Mouse (Mus musculus) forebrain, embryonic 10.5 days (tissue): ENCODE results near the gene Vps54. TPM values are rescaled to one million over a fixed set of nuclear protein-coding genes. Genes with fewer than 3 reads are reported as not detected.
"Not testable (repeated sequence)": the region's sequence is repeated elsewhere in the genome, so short reads cannot be mapped to it uniquely, and the experiment has no call there.

Experiments used
- DNase-seq: peaks from one replicate; pipeline ENCODE4 v3.0.0-alpha.2; 2017; ENCODE audit warnings: low spot score; ENCODE audit errors: extremely low spot score
- H3K27ac ChIP-seq: fragments of 300-500 bp; sonication (generic); 2 replicates; pipeline ENCODE4 v1.5.1; 2016; ENCODE audit warnings: mild to moderate bottlenecking
- H3K27me3 ChIP-seq: fragments of 300-500 bp; sonication (generic); 2 replicates; pipeline ENCODE4 v1.6.1; 2016; ENCODE audit warnings: mild to moderate bottlenecking; ENCODE audit not compliant: poor library complexity, severe bottlenecking
- H3K36me3 ChIP-seq: fragments of 300-500 bp; sonication (generic); replicated peaks from 2 replicates; pipeline ENCODE4 v1.6.1; 2016; ENCODE audit warnings: mild to moderate bottlenecking, moderate library complexity
- H3K4me1 ChIP-seq: fragments of 300-500 bp; sonication (generic); 2 replicates; pipeline ENCODE4 v1.6.1; 2016
- H3K4me3 ChIP-seq: fragments of 300-500 bp; sonication (generic); 2 replicates; pipeline ENCODE4 v1.5.1; 2016; ENCODE audit warnings: mild to moderate bottlenecking, moderate library complexity
- H3K9me3 ChIP-seq: fragments of 300-500 bp; sonication (generic); 2 replicates; pipeline ENCODE4 v1.6.1; 2016; ENCODE audit warnings: mild to moderate bottlenecking, moderate library complexity
- WGBS: fragments of 180-500 bp; shearing (Covaris S2); methylation state at CpG from one replicate; pipeline ENCODE4 v1.1.7; 2016; 5-methylcytosine and 5-hydroxymethylcytosine counted together
- polyA plus RNA-seq: library from polyadenylated mRNA; unstranded; fragments of >200 nt; fragmentation: Nextera tagmentation; extraction: Ambion mirVana; gene quantifications from 2 replicates; pipeline ENCODE4 v1.2.1, GENCODE M21; 2016

The Vps54 gene
- polyA plus RNA-seq, 1 experiment from 2014 or later = 12.3 TPM

DNA sequence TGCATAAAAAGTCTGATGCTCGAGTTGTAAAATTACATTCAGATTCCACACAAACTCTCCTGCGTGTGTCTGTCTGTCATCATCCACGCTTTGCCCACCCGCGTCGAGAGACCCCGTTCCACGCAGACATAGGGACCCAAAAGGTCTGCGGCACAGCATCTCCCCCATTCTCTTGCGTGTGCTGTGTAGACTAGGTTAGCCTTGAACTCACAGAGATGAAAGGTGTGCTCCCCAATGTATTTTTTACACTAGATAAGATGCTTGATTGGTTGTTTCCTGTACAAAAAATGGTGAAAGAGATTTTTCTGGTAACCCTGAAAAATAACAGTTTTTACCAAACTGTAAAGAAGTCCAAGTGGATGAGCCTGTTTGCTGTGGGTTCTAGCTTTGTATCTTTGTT lies 19.5 kb downstream of the Vps54 start:
- peaks cover 20% of the 10 kb centered on the region for H3K36me3 ChIP-seq
- not testable (repeated sequence) for DNase-seq, H3K4me1 ChIP-seq, H3K9me3 ChIP-seq, H3K27ac ChIP-seq, H3K4me3 ChIP-seq, H3K27me3 ChIP-seq
- WGBS = 96% methylated on average over 10 of the region's 10 CpGs

DNA sequence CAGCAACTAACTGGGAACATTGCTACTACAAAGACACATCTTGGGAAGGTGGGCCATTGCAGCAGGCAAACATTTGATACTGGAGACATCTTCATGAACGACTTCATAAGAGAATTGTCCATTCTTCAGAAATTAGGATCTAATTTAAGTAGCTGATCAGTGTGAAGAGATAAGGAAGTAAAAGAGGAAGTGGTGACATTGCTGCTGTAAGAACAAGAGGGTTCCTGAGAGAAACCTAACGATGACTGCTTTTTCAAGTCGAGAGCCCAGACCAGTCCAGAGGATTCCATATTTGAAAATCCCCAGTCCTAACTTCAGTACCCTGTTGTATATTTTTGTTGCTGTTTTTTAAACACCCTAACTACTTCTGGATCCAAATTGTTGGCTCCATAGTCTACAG lies 26.3 kb downstream of the Vps54 start:
- Histone ChIP-seq H3K27me3 (no peaks in the 10 kb centered on the region), H3K36me3 (peaks cover 66% of the 10 kb centered on the region), H3K27ac (no peak overlapping the region), H3K9me3 (0 out of 2 replicates have a peak, but pooled peaks cover 3% of the 10 kb centered on the region), H3K4me3 (no peak overlapping the region), H3K4me1 (no peaks in the 10 kb centered on the region)
- no peak for DNase-seq
- WGBS = 87% methylated on average over 3 of the region's 3 CpGs

DNA sequence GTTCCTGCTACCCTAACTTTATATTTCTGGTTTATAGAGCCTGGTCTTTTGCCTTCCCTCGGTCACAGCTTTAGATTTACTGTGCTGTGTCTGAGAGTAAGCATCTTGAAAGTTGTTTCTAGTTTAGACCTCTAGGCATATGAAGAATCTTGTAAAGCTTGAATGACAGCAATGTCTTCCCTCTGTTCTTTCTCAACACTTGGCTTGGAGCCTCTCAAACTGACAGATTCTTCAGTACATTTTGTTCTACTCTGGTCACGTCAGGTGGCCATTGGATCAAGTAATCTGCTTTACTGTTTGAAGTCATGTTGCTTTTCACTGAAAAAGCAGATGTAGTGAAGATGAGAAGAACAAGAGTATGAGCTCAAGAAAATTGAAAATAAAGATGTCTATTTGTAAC lies 37.1 kb downstream of the Vps54 start:
- WGBS = 87% methylated on average over 2 of the region's 2 CpGs
- no peaks in the 10 kb centered on the region for H3K9me3 ChIP-seq
- H3K4me3 ChIP-seq = no peak overlapping the region
- H3K36me3 ChIP-seq = peaks cover 42% of the 10 kb centered on the region
- no peaks in the 10 kb centered on the region for H3K27me3 ChIP-seq
- no peaks in the 10 kb centered on the region for H3K4me1 ChIP-seq
- H3K27ac ChIP-seq = no peak overlapping the region
- no peak for DNase-seq

DNA sequence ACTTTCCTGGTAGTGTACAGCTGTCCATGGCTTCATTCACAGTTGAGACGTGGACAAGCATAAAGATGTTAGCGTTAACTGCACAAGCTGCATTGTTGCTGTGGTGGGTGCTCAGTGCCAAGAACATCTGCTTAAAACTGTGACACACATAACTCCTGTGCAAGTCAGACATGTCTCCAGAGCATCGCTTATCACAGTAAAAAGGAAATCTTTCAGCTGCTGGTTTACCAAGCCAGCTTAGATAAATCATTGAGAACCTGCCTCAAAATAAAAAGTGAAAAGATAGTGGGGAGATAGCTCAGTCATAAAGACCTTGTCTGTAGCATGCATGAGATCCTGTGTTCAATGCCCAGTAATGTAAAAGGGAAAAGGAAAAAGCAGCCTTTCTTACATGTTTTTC lies 47.3 kb downstream of the Vps54 start:
- H3K27ac ChIP-seq = no peak overlapping the region
- H3K27me3 ChIP-seq = no peaks in the 10 kb centered on the region
- H3K4me1 ChIP-seq = no peaks in the 10 kb centered on the region
- DNase-seq = no peak
- 91% methylated on average over 3 of the region's 3 CpGs for WGBS
- H3K36me3 ChIP-seq = peaks cover 12% of the 10 kb centered on the region
- H3K9me3 ChIP-seq = no peaks in the 10 kb centered on the region
- H3K4me3 ChIP-seq = no peak overlapping the region

DNA sequence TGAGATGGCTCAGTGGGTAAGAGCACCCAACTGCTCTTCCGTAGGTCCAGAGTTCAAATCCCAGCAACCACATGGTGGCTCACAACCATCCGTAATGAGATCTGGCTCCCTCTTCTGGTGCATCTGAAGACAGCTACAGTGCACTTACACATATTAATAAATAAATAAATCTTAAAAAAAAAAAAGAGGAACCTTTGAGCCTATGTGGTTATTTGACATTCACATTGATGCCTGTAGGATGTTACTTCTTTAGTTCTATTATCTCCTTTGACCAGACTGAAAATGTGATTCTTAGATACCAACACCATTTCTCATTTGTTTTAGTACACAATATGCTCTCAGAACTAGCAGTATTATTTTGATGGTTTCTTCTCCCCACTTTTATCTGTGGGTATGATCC lies 49.1 kb downstream of the Vps54 start:
- 97% methylated on average over 2 of the region's 2 CpGs for WGBS
- H3K9me3 ChIP-seq, H3K4me3 ChIP-seq, H3K27ac ChIP-seq, H3K4me1 ChIP-seq, DNase-seq, H3K27me3 ChIP-seq: not testable (repeated sequence)
- H3K36me3 ChIP-seq = peaks cover 16% of the 10 kb centered on the region

DNA sequence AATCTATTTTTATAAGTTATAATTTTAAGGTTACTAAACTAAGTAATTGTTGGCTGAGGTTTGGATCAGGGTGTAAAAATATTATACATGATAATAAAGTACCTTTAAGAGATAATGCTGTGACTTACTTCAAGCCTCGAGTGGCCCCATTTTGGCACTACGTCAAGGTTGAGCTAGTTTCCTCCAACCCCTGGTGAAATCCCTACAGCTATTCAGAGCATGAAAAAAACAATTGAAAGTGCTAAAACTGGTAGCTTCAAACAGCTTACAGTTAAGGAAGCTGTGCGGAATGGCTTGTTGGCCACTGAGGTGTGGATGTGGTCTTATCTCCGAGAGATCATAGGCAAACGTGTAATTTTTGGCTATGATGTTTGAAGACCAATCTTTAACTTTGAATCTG lies 56.4 kb downstream of the Vps54 start:
- H3K36me3 ChIP-seq = peaks cover 33% of the 10 kb centered on the region
- no peaks in the 10 kb centered on the region for H3K27me3 ChIP-seq
- no peak overlapping the region for H3K4me3 ChIP-seq
- H3K27ac ChIP-seq = no peak overlapping the region
- 94% methylated on average over 5 of the region's 5 CpGs for WGBS
- no peaks in the 10 kb centered on the region for H3K4me1 ChIP-seq
- no peaks in the 10 kb centered on the region for H3K9me3 ChIP-seq
- no peak for DNase-seq

DNA sequence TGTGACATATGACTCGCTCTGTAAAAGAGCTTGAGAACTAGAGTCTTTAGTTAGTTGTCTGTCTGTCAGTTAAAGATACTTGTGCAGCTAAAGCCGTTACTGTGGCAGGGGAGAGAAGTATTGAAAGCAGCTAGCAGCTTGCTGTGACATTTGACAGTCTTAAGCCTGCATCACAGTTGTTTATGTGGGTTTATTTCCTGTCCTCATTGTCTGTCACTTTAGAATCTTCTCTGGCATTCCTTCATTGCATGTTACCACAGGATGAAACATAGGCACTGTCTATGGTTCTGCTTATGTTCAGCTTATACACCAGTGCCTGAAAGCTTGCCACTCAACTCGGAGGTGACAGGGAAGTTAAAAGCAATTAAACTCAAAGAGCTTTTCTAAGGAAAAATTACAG lies 64.5 kb downstream of the Vps54 start:
- Histone ChIP-seq H3K4me1 (no peaks in the 10 kb centered on the region), H3K36me3 (peaks cover 54% of the 10 kb centered on the region), H3K4me3 (no peak overlapping the region), H3K9me3 (no peaks in the 10 kb centered on the region), H3K27ac (no peak overlapping the region), H3K27me3 (no peaks in the 10 kb centered on the region)
- WGBS = 87% methylated on average over 3 of the region's 3 CpGs
- no peak for DNase-seq

DNA sequence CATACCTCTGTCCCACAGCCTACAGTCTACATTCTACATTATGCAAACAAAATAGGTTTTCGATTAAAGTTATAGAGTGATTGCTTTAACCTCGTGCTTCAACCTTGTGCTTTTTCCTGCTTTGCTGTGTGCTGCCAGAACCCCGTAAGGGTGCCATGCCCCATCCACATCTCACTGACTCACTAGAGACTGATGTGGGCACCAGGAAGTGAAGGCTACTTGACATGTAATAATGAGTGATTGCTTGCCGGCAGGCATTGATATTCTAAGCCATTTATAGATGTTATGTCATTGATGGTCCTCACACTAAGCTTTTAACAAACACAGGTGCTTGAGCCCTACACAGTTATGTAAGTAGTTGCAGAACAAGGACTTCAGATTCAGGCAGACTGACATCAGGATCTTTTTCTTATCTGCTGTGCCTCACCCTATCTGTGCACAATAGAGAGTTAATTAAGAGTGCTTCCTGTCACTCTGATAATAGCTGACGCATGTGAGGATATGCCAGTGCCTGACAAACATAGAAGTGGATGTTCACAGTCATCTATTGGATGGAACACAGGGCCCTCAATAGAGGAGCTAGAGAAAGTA lies 68.1 kb downstream of the Vps54 start:
- no peak for DNase-seq
- no peaks in the 10 kb centered on the region for H3K27me3 ChIP-seq
- H3K4me3 ChIP-seq = no peak overlapping the region
- H3K27ac ChIP-seq = no peak overlapping the region
- H3K9me3 ChIP-seq = no peaks in the 10 kb centered on the region
- H3K36me3 ChIP-seq = peaks cover 40% of the 10 kb centered on the region
- H3K4me1 ChIP-seq = peaks cover 7% of the 10 kb centered on the region
- WGBS = 92% methylated on average over 5 of the region's 5 CpGs

DNA sequence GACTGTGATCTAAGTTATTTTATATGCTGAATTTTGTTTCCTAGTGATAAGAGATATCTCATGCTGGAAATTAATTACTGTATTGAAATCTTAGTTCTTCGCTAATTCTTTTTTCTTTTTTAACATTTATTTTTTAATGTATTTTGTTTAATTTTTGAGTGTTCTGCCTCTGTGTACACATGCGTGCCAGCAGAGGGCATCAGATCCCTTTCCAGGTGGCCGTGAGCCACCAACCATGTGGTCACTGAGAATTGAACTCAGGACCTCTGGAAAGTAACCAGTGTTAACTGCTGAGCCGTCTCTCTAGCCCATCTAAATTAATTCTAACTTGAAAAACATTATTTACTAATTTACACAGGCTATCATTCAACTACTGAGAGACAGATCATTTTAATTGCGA lies 69.0 kb downstream of the Vps54 start:
- Histone ChIP-seq H3K27ac (no peak overlapping the region), H3K9me3 (no peaks in the 10 kb centered on the region), H3K36me3 (peaks cover 44% of the 10 kb centered on the region), H3K4me1 (peaks cover 7% of the 10 kb centered on the region), H3K27me3 (no peaks in the 10 kb centered on the region), H3K4me3 (no peak overlapping the region)
- no peak for DNase-seq
- 87% methylated on average over 5 of the region's 5 CpGs for WGBS

DNA sequence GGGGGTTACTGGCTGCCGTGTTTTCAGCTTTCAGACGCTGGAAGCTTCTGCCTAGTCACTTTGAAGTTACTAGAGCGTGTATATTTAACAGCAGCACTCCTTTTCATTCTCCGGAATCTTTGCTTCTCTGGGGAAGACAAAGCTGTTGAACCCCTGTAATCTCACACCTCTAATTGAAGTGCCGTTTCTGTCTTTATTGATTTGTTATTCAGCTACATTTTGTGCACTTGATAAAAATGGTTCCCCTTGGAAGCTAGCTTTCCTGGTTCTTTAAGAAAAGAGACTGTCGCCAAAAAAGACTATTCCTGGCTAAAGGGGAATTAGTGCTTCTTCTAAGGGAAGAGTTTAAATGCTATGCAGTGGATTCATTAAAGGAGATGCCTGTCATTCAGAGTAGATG lies 70.4 kb downstream of the Vps54 start:
- Histone ChIP-seq H3K36me3 (peaks cover 53% of the 10 kb centered on the region), H3K4me3 (no peak overlapping the region), H3K4me1 (peaks cover 7% of the 10 kb centered on the region), H3K27ac (no peak overlapping the region), H3K9me3 (no peaks in the 10 kb centered on the region), H3K27me3 (no peaks in the 10 kb centered on the region)
- WGBS = 40% methylated on average over 6 of the region's 6 CpGs
- DNase-seq = no peak

DNA sequence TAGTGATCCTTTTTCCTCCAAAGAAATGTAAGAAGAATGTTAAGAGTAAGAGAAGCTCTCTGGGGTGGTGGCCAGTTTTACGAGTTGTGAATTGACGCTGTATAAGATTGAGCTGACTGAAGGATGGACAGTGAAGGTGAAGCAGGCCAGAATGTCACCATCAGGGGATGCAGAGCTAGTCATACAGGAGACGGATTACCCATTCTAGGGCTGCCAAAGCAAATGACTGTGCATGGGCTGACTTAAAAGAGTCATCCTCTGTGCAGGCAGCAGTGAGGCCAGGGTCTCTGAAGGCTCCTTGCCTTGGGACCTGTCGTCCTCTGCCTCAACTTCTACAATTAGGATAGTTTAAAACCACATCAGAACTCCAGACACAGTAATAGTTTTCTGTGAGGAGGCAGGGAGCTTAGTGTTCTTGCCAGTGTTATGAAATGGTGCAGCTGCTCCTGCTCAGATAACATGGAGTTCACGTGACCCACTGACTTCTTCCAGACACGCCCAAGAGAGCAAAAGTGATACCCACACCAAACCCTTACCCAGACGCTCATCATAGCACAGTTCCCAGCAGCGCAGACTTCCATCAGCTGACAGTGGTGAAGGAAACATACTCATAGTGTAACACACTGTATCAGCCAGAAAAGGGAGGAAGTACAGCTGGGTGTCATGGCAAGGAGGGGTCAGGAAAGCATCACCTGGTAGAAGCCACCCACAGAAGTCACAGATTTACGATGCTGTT lies 75.0 kb downstream of the Vps54 start:
- peaks cover 7% of the 10 kb centered on the region for H3K4me1 ChIP-seq
- DNase-seq = no peak
- no peaks in the 10 kb centered on the region for H3K9me3 ChIP-seq
- H3K36me3 ChIP-seq = peaks cover 52% of the 10 kb centered on the region
- no peak overlapping the region for H3K27ac ChIP-seq
- no peak overlapping the region for H3K4me3 ChIP-seq
- no peaks in the 10 kb centered on the region for H3K27me3 ChIP-seq
- WGBS = 91% methylated on average over 9 of the region's 9 CpGs

DNA sequence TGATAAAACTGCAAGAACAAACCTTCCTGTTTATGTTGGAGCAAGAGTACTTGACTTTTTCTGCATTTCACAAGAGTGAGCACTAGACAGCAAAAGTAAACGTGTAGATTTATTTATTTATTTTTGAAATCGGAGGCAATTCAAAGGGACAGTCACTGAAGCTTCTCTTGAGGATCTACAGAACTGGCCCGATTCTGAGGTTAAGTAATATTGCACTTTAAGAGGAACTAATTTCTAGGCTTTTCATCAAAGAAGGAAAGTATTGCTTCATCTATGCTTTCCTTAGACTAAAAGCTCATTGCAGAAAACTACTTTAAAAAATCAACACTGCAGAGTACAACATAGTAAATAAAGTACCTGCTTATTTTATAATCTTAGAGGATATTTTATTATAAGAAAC lies 82.5 kb downstream of the Vps54 start:
- Histone ChIP-seq H3K27ac (no peak overlapping the region), H3K9me3 (no peaks in the 10 kb centered on the region), H3K4me1 (no peaks in the 10 kb centered on the region), H3K36me3 (peaks cover 61% of the 10 kb centered on the region), H3K27me3 (no peaks in the 10 kb centered on the region), H3K4me3 (no peak overlapping the region)
- 86% methylated on average over 3 of the region's 3 CpGs for WGBS
- DNase-seq = no peak

DNA sequence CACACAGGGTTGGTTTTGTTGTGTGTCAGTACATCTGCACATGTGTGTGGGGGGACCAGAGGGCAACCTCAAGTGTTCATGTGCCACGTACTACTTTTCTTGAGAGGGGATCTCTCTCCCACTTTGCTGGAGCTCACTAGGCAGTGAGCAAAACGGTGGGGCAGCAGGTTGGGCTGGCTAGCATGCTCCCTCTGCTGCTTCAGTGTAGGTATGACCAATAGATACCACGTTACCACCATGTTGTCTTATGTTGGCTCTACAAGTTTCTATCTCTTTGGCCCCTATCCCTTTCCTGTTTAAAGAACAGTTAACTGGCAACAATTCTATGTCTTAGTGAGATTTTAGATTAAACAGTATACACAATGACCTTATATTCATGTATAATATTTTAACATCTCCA lies 83.3 kb downstream of the Vps54 start:
- no peak for DNase-seq
- peaks cover 66% of the 10 kb centered on the region for H3K36me3 ChIP-seq
- no peak overlapping the region for H3K27ac ChIP-seq
- no peak overlapping the region for H3K4me3 ChIP-seq
- WGBS = 86% methylated on average over 3 of the region's 3 CpGs
- H3K27me3 ChIP-seq = no peaks in the 10 kb centered on the region
- H3K4me1 ChIP-seq = no peaks in the 10 kb centered on the region
- H3K9me3 ChIP-seq = no peaks in the 10 kb centered on the region
